Mouse (Mus musculus) thymus, postnatal 0 days (tissue): ENCODE results near the gene Hdhd5. TPM values are rescaled to one million over a fixed set of nuclear protein-coding genes. Genes with fewer than 3 reads are reported as not detected.

Experiments used
- DNase-seq: peaks from one replicate; pipeline ENCODE4 v3.0.0-alpha.2; 2015; ENCODE audit warnings: low spot score
- polyA plus RNA-seq: library from polyadenylated mRNA; unstranded; fragments of >200 nt; fragmentation: Nextera tagmentation; extraction: Ambion mirVana; gene quantifications from 2 replicates; pipeline ENCODE4 v1.2.1, GENCODE M21; 2015

The Hdhd5 gene
- polyA plus RNA-seq, 1 experiment from 2014 or later = 48.3 TPM

DNA sequence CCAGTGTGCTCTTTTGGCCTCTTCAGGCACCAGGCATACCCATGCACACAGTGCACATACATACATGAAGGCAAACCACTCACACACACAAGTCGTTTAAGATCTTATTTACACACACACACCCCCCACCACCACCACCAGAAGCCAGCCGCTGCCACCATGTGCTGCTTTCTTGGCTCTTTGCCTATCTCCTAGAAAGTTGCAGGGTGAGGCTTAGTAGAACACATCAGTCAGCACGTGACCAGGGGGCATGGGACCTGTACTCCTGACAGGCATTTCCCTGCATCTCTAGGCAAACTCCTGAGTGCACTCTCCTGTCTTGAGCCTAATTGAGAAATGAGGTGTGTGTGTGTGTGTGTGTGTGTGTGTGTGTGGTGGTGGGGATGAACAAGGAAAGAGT is 46.1 kb downstream of the Hdhd5 start:
- no peak for DNase-seq

DNA sequence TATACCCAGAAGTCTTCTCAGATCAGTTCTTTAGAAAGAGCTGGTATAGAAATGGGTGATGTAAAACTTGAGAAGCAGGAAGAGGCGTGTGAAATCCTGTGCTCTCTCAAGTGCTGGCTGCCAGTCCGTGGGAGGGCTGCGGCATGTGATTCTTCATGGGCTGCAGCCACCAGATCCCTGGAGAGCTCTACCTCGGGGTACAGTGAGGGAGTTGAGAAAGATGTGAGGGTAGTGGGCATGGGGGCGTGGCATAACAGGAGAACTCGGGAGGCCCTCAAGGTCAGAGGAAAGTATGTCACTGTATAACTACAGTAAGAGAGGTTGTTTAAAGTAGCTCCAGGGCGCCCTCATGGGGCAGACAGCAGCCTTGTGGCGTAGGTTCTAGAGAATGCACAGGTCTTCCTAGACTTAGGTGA is 47.9 kb downstream of the Hdhd5 start:
- peak; percentile 72 for DNase-seq

DNA sequence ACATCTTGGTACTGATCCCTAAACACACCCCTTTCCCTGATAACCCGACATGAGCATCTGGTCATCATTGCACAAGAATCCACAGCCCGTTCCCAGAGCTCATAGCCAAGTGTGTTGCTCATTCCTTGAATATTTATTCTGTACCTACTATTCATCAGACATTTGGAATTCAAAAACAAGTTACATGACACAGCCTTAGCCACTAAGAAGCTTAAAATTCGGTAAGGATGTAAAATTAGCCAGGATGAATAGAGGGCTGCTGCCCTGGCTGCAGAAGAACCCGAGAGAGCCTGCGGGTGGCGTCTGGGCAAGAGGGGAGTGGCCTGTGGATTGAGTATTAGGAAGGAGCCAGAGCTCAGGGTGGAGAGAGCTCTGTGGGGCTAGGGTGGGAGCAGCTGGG is 48.4 kb downstream of the Hdhd5 start:
- no peak for DNase-seq

GRCm38 (mm10) chr6:120482021-120482420 is 49.1 kb downstream of the Hdhd5 start:
- DNase-seq = no peak

GRCm38 (mm10) chr6:120481538-120481937 is 49.6 kb downstream of the Hdhd5 start:
- peak; percentile 46 for DNase-seq

- DNase-seq = no peak
These were observed 50.8 kb downstream of the Hdhd5 start for GRCm38 (mm10) chr6:120480361-120480760.

- DNase-seq = no peak
These were observed 51.8 kb downstream of the Hdhd5 start for GRCm38 (mm10) chr6:120479302-120479701.

- no peak for DNase-seq
These were observed 55.8 kb downstream of the Hdhd5 start for GRCm38 (mm10) chr6:120475288-120475687.

DNA sequence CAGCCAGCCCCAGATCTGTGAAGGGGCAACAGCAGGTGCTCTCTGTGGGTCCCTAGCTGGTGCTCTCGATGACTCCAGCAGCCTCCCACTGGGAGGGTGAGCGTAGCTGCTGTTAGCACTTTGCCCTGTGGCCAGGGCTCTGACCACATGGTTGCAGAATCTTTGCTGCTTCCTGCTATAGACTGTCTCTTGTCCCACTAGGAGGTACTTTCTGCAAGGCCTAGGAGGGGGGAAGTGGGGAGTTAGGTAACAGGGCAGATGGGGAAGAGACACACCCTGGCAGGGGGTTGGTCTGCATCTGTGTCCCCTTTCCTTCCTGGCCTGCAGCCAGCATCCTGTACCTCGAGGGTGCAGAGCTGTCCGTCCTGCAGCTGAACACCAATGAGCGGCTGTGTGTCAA is 57.7 kb downstream of the Hdhd5 start:
- DNase-seq = no peak

- DNase-seq = no peak
These were observed 58.5 kb downstream of the Hdhd5 start for GRCm38 (mm10) chr6:120472455-120473140.

DNA sequence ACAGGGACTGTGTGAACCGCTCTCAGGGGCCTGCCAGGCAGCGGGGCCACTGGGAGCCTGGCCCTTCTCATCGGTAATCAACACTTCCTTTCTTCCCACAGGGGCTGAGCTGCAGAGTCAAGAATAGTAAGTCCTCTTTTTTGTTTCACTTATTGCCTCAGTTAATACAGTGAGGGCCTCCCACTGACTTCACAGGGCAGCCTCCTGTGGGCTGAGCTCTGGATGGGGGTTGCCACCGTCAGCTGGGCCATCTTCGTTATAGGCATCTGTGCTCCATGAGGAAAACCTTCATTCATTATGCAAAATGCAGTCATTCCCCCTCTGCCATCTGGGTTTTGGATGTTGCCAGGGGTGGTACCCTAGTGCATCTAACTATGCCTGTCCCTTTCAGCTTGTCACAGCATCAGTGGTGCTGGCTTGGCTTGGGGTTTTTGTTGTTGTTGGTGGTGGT is 59.1 kb downstream of the Hdhd5 start:
- no peak for DNase-seq

- DNase-seq = no peak
These were observed 60.5 kb downstream of the Hdhd5 start for GRCm38 (mm10) chr6:120470666-120471065.

DNA sequence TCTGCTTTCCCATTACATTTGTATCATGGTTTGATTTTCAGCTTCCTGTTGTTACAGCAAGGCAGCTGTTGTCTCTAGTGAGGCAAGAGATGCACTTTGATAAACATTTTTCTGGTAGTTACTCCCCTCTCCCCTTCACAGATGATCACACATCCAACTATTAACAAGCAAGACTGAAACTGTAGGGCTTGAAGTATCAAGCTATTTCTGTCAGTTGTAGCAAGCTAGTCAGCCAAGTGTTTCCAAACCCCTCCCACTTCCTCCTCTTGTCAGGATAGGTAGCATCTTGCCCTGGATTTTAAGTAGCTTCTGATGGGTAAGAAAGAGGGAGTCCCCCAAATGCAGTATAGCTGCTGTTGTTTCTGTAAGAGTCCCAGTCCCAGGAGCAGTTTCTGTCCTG is 61.3 kb downstream of the Hdhd5 start:
- no peak for DNase-seq

DNA sequence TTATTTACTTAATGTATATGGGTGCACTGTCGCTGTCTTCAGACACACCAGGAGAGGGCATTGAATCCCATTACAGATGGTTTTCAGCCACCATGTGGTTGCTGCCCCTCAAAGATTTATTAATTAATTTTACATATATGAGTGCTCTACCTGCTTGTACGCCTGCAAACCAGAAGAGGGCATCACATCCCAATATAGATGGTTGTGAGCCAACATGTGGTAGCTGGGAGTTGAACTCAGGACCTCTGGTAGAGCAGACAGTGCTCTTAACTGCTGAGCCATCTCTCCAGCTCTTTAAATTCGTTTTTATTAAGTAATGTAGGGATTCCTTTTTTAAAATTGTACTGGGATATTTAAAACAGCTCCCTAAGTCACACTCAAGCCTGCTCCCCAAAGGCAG is 61.9 kb downstream of the Hdhd5 start:
- no peak for DNase-seq

GRCm38 (mm10) chr6:120468259-120468658 is 62.9 kb downstream of the Hdhd5 start:
- DNase-seq = peak; percentile 54

DNA sequence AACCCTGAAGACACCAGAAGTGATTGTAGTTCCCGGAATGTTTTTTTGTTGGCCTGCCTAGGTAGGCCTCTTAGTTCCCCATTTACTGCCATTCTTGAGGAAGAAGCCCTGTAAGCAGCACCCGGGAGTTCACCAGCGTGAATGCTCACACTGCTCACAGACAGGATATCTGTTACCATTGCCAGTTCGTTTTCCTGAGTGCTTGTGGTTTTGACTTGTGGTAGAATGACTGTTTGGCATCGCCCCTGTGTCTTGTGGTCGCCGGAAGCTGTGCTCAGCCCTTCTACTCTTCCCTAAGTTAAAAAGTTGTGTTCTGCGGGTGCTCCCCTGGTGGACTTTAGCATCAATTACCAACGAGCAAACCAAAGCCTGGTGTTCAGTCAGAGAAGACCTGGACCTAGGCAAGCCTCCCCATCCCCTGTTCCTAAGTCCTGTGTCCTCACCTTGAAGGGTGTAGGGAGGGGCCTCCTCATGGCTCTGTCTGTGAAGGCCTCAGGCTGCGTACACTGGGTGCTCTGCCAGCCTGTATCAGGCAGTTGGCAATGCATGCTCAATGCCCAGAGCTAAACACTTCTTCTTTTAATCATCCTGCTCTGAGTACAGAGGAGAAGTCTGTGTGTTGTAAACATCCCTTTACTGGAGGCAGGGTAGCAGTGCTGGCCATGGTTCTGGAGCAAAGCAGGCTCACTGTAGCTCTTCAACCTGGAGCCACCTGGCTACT is 64.3 kb downstream of the Hdhd5 start:
- DNase-seq = peak; percentile 87

- no peak for DNase-seq
These were observed 65.7 kb downstream of the Hdhd5 start for GRCm38 (mm10) chr6:120465393-120465792.

- no peak for DNase-seq
These were observed 66.6 kb downstream of the Hdhd5 start for GRCm38 (mm10) chr6:120464406-120464939.

DNA sequence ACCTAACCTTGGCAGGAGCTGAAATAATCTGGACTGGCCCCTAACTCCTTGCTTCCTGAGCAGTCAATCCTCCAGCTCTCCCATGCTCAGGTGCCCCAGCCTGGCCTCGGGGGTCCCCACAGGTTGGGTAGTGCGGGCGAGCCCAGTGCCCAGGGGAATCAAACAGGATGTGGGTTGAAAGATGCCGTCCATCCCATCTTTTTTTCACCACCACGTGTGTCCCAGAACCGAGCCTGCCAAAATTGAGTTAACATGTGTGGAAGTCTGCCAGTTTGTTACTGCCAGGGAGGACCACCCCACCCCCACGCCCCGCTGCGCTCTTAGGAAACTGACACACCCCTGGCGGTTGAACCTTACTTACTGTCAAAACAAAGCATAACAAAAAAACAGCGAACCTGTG is 67.2 kb downstream of the Hdhd5 start:
- peak; percentile 83 for DNase-seq

DNA sequence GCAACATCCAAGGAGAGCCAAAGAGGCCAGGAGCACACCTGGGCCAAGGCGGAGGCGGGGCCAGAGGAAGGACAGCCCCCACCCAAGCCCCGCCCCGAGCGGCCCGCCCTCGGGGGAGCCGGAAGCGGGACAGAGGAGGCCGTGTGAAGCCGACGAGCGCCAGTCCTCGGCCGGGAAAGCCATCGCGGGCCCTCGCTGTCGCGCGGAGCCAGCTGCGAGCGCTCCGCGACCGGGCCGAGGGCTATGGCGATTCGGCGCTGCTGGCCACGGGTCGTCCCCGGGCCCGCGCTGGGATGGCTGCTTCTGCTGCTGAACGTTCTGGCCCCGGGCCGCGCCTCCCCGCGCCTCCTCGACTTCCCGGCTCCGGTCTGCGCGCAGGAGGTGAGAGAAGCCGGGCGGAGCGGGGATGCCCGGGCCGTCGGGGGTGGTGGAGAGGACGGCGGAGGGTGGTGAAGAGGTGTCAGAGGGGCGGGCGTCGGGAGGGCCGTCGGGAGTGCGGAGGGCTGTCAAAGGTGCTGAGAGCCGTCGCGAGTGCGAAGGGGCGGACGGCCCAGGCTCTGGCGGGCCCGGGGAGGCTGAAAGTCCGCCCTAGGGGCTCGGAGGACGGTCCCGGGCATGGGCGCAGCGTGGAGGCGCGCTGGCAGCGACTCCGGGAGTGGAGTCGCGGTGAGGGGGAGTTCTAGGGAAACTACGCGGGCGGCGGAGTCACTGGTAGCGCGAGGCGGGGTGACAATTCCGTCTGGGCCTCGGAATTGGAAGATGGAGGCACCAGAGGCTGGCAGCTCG is 67.8 kb downstream of the Hdhd5 start, which contains the start of gene Il17ra:
TSS of gene Il17ra (plus strand) at position 162 of the 786 bp plus-strand sequence.
- DNase-seq = peak; percentile 93

- DNase-seq = no peak
These were observed 68.9 kb downstream of the Hdhd5 start for GRCm38 (mm10) chr6:120462251-120462650.

- DNase-seq = no peak
These were observed 69.9 kb downstream of the Hdhd5 start for GRCm38 (mm10) chr6:120461217-120461616.
